Mouse (Mus musculus): Measurements from ENCODE around the gene Pitpnb. TPM values are rescaled to one million over a fixed set of nuclear protein-coding genes. Genes with fewer than 3 reads are reported as not detected.

The Pitpnb gene
- total RNA-seq, 2 experiments from 2014 or later: 20.3 to 21.1 TPM

DNA sequence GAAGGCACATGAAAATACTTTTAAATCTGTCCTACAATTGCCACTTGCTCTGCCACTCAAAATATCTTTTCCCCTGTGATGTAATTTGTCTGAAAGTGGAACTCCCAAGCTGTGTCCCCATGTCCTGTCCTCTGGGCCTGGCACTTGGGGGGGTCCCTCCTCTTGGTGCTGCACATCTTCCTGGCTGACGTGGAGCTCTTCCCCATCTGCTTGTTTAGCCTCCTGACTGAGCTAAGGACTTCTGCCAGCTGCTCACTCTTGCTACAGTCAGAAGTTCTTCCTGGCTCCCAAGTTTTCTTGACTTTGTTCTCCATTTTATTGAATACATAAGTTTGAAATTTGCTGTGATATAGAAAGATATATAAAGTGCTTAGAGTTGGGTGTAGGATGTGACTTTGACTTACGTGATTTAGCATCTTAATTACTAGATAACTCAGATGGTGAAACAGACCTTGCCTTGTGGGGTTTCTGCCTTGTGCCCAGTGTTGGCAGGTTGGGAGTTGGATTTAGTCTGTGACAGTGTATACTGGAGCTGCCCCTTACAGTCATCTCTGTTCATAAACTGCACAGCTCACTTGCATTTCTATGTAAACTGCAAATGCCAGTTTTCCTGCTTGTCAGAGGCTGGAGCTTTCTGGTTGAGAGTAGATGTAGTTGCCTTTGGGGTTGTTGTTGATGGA is 14.3 kb downstream of the Pitpnb start:
- no peak for DNase-seq

DNA sequence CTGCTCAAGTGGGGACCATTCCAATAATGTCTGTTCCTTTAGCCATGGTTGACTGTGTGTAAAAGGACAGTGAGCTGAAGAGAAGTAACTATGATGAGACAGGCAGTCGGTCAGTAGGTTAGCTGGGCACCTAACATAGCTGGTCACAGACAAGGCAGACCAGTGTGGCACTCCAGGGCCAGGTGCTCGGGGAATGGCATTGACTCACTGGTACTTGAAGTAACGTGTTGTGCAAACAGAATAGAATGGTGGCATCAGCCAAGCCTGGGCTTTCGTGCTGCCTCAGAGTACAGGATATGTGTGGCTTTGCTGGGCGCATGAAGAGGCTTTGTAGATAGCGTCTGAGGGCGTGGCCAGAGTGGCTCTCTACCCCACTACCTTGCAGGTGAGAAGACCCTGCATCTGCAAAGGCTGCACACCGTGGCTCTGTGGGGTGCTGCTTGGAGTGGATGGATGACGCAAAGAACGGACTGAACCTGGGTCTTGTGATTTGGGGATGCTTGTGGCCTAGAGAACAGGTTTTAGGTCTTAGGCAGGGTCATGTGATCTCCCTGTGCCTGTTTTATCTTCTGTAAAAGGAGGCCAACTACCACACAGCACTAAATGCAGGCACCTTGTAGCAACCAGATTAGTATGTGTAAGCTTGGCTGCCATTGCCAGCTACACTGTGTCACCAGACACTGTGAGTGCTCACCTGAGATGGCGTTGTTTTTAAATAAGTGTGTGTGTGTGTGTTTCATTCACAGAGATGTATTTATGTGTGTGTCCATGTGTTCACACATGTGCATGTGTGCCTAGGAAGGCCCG is 26.5 kb downstream of the Pitpnb start:
- DNase-seq: no peak

DNA sequence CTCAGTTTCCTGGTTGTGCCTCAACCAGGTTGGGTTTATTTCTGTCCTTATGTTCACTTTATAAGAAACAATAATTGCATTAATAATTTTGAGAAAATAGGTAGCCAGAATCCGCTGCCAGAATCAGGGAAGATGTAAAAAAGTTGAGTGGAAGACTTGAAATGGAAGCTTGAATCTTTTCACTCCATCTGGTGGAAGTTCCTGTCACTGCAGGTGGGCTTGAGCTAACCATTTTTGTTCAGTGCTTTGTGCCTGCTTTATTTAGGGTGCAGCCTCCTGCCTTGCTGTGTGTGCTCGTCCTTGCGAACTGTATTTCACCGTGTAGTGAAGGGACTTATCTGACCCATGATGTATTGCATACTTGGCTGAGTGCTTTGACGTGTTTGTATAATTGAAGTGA is 30.0 kb downstream of the Pitpnb start:
- no peak for DNase-seq

DNA sequence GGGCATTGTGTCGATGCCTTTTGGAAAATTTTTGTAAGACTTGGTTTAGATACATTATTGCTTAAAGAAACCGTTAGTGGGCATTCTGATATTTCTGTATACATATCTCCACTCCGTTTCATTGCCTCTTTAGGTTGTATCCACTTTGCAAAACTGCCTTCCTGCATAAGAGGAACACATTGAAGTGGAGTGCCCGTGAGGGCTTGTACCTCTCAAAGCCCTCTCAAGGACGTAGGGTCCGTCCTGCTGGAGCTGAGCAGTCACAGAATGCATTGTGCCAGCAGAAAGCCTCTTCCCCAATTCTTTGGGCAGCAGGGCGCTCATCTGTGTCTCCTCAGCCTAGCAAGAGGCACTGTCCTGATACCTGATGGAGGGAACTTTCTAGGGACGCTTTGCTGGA is 30.5 kb downstream of the Pitpnb start:
- no peak for DNase-seq

DNA sequence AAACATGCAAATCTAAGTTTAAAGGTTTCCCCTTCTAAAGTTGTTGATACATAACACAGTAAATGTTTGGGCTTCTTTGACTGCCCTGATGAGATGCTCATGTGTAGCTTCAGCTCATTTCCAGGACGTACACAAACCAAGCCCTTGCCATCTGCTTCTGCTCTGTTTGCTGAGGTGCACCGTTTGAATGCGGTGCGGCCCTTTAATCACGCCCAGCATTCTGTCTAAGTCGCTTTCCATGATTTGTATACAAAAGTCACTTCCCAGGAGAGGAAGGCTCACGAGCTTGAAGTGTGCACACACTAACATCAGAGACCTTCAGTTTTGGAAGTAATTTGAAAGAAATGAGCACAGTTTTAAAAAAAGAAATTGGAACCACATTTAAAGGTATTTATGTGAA is 31.3 kb downstream of the Pitpnb start:
- no peak for DNase-seq

DNA sequence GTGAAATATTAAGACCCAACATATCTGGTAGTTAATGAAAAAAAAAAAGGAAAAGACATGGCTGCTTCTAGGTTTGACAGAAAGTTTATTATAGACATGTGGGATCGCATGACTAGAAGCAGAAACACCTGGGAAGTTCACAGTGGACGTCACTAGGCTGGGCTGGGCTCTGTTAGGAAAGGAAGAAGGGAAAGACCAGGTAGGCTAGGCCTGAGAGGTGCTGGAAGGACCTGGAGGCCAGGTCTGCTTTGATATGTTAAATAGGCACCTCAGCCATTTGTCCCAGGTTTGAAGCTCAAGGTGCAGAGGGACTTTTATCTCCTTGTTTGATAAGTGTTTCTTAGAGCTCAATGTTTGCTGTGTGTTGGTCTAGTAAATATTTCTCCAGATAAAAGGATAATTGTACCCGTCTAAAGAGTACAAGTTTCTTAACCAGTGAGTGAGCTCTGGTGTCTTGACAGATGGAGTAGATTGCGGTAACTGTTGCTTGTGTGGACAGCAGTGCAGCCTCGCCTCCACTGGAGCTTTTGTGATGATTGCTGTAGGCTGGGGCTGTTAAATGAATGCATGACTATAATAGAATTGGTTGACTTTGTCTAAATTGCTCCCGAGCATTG is 33.0 kb downstream of the Pitpnb start:
- DNase-seq: no peak

DNA sequence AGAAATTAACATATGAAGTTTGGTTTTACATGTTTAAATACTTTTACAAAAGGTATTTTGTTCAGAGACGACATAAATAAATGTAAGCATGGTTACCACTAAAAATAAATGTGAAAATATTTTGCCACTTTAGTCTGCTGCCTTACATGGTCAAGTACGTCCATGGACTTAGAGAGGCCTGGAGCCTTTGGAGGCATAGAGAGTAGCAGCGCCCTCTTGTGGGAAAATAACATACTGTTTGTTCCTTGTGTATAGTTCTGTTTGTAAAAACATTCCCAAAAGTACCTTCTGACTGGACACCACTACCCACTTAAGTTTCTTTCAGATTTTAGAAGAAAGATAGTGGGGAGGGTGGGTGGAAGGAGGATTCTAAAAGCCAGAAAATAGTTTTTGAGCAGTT is 34.0 kb downstream of the Pitpnb start:
- DNase-seq: no peak

DNA sequence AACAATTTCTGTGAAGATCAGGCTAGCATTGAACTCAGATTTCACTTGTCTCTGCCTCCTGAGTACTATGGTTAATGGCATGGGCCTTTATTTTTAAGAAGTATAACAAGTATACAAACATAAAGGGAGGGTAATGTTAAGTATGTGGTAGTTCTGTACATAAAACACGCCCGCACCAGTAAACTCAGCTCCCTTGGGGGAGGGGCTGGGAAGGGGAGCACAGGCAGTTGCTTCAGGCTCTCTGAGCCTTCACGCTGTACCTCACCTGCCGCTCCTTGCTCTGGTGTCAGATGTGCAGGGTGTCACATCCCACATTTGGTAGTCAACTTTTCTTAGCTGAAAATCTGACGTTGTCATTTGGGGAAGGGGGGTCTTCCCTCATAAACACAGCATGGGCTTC is 35.6 kb downstream of the Pitpnb start:
- DNase-seq: no peak

DNA sequence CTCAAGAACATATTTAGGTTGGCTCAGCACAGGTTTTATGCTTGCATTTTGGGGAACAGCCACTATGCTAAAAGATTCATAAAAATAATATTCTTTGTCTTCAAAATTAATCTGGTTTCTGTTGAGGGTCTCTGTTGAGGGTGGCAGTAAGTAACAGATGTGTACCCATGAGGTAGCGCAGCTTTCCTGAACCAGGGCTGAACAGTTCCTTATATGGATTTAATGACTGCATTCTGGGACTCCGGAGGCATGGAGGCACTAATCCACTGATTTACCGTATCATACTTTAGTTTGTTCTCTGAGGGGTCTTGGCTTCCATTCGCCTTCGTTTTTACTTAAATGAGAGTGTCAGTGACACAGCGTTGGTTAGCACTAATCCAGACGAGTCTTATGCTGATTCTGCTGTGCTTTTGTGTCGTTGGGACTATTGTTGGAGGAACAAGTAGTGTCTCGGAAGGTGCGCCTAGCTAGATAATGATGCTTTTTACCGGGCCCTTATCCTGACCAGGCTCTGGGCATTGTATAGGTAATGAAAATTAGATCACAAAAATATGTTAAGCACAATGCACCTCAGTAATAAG is 37.5 kb downstream of the Pitpnb start:
- no peak for DNase-seq

DNA sequence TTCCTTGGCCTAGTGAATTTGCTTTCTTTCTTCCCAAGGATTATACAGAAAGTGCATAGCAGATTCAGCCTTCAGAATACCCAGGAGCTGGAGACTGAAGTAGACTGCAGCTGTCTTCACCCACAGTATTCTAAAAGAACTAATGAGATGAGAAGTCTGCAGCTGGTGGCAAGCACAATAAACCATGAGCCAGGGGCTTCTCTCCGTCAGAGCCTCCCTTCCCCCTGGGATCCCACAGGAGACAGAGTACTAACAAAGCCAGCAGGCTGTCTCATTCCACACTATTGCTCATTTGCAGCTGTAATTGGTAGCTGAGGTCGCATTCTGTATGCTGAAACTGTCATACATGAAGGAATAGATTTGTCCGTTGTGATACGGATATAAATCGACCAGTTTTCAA is 38.0 kb downstream of the Pitpnb start:
- peak; percentile 36 for DNase-seq

DNA sequence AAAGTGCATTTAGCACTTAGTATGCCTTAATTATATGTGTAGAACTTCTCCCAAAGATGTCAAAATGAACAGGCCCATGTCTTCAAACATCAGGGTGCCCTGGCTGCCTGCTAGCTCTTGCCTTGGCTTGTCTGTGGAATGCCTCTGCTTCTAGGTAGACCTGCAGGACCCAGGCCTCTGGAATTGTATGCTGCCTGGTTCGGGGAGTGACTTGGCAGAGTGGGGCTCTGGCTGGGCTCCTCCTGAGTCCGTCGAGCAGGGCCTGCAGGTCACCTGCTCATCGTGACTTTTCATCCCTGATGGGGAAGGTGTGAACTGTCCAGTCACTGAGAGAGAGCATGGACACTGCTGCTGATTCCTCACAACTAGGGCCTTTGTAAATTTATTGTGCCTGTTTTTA is 45.1 kb downstream of the Pitpnb start:
- DNase-seq: no peak

DNA sequence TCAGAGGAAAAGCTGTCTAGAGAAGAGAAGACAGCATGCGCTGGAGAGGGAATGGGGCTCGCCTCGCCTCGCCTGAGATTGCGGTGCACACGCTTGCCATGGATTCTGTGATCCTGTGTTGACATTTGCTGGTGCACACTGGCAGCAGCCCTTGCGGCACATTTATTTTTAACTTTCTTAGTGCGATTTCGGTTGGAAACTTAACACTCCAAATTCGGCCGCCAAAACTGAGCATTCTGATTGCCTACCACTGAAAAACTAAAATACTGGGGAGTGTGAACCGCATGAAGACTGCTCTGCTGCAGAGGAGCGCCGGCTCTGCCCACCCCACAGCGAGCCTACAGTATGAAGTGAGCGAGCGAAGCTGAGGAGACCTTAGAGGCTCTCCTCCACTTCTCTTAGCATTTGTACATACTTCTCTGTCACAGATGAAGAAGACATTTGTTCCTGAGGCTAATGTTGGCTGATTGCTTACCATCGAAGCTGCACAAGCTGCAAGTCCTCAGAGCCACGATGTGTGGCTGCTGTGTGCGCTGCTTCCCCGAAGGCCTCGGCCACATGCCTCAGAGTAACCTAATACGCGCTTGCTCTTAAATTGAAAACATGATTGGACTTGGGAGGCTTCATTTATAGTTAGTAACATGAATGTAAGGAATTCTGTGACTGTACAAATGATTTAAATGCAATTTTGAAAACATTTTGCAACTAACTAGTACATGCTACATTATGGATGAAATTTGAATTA is 45.9 kb downstream of the Pitpnb start:
- DNase-seq: no peak

DNA sequence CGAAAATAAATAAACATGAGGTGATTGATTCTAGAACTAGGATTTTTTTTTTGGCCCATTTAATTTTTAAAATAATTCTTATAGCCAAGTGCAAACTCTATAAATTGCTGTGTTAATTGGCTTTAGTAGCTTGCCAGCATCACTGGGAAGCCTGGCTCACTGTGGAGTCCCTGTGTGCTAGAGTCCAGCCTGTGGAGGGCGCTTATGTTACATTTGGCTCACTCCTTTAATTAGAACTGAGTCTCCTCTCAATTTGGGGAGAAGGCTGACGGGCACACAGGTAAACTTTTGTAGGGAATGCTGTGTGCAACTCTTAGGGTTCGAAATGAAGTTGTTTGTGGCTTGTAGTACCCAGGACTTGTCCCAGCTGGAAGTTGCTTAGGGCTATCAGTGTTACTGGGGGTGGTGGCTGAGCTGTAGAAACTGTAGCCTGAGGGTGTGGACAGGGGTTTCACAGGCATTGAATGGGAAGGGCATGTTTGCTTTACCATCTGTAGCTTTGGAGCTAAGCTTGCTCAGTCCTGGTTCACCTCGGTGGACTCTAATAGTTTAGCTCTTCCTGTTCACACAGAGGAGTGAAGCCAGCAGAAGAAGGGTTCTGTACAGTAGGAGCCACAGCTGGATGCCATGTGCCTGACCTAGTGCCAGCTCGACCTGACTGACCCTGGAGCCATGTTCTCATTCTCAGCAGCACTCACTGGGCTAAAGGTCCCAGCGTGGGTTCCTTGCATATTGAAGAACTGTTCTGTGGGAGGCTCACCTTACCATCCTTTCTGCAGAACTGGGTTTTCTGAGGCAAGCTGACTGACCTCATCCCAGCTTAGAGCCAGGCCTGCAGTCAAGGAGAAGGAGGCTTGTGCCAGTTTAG is 47.8 kb downstream of the Pitpnb start:
- DNase-seq: peak; percentile 35

DNA sequence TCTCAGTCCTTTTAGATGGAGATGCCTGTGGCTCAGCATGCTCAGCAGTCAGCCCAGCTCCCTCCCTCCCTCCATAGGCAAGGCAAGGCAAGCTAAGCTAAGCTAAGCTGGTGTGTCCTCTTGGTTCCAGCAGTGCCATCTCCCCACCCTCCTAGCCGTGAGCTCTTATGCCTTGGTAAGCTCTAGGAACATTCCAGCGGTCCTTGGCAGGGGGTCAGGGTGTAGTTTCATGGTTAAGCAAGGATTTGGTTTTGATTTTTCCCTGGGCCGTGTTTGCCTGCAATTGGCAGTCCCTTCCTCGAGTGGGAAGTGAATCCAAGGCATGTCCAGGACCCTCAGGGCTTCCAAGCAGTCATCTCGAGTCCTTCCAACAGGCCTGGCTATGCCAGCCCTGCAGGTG is 52.8 kb downstream of the Pitpnb start:
- DNase-seq: no peak

DNA sequence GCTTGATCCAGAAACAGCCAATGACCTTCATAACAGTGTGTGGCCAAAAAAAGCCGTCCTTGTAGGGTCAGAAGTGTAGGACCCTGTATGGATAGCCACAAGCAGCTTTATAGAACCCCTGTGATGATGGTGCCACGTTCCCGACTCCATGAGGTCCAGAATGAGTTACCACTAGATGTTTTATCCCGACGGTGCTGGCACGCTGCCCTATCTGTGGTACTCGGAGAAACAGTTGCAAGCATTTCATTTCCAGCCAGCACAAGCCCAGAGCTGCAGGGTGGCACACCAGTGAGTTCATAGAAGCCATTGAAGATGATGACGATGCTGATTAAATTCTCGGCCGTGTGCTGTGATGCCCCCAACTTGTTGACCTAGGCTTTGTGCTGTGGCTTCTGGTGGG is 60.3 kb downstream of the Pitpnb start:
- no peak for DNase-seq

DNA sequence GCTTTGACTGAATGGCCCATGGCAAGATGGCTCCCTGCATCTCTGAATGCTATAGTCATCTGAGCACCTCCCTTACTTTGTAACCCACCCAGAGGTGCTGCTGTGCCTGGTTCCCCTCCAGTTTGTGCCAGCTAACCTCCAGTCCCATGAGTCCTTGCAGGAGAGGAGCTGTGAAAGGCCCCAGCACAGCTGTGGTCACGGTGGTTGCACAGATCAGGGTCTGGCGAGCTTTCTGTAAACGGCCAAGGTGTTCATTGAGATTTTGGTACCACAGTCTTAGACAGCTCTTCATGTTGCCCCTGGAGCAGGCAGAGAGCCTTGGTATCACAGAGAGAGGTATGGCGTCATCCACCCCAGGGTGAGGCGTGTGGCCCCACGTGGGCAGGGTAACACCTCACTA is 60.9 kb downstream of the Pitpnb start:
- DNase-seq: no peak

DNA sequence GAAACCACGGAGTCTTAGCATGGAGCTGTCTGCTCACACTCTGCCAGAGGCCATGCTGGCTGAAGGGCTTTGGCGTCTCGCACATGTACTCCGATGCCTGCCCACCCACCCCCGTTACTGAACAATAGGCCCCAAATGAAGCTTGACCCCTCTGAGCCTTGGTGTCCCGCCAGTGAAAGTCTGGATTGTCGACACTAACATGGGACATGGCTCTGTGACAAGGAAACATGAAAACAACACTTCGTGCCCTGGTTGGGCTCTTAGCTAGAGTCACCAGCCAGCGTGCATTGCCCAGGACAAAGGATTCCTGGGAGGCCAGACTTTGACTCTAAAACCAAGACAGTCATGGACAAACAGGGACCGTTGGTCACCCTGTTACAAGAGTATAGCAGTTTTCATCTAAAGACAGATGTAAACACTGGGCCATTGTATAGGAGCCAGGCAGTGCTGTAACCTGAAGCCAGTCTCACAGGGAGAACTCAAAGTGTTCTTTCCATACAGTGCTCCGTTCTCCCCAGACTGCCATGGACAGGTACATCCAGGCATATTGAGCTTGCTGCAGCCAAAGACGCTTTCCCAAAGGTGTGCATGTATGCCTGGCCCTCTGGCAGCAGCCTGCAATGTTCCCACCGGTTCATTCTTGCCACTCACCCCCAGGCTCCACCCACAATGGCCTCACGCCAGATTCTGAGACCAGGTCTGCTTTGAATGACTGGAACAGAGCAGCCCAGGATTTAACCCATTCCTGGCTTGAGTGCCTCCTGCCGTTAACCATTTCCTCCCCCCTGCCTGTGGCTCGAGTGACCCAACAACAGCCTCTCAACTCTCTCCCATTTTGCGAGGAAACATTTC is 63.0 kb downstream of the Pitpnb start:
- no peak for DNase-seq

DNA sequence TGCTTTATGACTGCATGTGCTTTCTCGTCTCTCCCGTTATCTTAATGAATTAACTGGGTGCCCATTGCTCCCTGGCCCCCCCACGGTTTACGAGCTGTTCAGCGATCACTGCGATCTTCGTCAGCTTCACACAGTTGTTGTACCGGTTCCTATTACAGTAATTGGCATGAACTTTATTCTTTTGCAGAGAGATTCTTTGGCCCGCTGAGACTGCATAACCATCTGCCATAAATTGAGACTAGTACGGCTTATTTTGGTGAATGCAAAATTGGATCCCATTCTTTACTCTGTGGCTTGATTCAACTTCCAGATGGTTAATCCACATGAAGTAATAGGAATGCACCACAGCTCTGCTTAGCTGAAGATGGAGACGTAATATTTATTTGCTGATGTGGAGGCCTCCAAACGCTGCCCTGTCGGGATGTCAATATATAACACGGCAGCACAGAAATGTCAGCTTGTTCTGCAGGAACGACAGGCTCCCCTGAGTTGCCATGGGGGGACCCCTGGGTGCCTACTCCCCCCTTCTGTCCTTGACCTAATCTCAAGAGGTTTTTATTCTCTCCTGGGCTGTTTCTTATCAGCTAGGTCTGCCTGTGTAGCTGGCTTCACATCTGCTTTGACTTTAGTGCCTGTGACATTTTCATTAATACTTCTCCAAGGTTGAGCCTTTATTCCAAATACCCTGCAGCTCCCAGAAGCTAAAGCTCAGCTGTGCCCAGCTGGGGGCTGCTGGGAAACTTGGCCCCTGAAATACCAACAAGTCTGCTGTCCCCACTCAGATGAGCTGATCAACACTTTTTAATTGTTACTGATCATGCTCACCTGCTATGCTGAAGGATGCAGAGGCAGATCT is 63.9 kb downstream of the Pitpnb start:
- DNase-seq: no peak

DNA sequence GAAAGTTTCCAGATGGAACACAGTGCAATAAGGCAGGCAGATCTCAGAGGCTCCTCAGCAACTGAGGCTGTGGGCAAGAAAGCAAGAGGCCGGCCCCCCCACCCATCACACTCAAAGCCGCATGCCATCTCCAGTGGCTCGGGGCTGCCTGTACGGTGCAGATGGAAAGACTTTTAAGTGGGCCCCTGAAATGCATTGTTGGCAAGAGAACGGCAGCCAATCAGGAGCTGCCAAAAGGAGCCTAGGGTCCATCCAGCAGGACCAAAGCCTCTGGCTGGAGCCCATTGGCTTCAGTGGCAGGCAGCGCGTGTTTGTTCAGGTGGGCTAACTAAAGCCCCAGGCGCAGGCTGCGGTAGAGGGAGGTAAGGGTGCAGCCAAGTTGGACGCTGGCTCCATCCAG is 65.2 kb downstream of the Pitpnb start:
- DNase-seq: no peak

All from gastrocnemius, postnatal 25 days (tissue).